Mouse (Mus musculus): ENCODE data around the gene Repin1.

Repin1 gene

GRCm38 (mm10) chr6:48593158-48594042 is at the start of gene Repin1, which contains the start of gene Gm44965:
Repin1 (plus strand) TSS chr6:48593883.
Gm44965 (plus strand) TSS chr6:48593941.
- peak; percentile 90 for DNase-seq (ENCODE audit: low spot score)

DNA sequence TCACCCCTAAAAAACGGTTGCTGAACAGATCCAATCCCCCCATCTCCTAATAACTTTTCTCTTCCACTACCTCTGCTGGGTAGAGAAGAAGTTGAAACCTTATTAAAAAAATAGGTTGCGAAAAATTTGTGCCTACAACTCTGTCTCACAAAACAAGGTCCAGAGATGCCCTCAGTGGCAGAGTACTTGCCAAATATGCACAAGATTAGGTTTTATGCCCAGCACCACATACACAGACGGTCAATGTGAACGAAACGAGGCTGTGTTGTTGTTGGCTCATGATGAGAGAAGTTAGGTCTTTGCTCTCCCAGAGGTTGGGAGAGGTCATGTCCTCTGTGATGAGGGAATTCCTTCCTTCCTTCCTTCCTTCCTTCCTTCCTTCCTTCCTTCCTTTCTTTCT is 48.4 kb upstream of the Repin1 start:
- DNase-seq (ENCODE audit: low spot score), result peak; percentile 79

- peak; percentile 76 for DNase-seq (ENCODE audit: low spot score)
Observed at GRCm38 (mm10) chr6:48546271-48546670, 47.4 kb upstream of the Repin1 start.

DNA sequence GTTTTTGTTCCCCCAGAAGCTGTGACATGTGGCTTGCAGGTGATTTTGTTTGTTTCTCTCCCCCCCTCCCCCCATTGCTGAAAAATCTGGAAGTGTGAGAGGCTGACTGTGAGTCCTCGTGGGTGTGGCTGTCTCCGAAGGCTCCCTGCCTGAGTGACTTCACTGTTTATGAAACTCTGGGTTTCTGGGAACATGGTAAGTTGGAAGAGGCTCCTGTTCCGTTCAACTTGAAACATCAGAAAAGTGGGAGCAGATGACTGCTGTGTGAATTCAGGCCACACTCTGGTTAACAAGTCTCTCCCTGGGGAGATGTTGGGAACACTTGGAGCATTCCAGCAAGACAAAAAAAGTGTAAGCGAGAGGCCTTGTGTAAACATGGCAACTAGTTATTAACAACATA is 46.8 kb upstream of the Repin1 start:
- peak; percentile 98 for DNase-seq (ENCODE audit: low spot score)

- DNase-seq (ENCODE audit: low spot score), result peak; percentile 47
Observed at GRCm38 (mm10) chr6:48548314-48548713, 45.4 kb upstream of the Repin1 start.

GRCm38 (mm10) chr6:48552918-48553317 is 40.8 kb upstream of the Repin1 start:
- peak; percentile 85 for DNase-seq (ENCODE audit: low spot score)

DNA sequence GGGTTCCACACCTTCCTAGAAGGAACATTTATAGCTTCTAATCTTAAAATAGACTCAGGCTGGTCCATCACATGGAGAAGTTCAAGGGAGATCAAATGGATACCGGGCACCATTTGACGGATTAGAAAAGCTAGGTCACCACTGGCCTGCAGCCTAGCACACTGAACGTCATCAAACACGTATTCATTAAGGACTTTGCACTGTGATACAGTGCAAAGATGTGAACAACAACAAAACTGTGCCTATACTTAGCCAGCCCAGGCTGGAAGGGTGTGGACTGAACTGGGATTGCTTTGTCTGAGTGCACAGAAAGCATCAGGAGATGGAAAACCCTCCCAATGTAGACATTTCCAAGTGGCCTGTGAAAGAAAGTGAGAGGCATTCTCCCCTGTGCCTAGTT is 39.9 kb upstream of the Repin1 start:
- peak; percentile 34 for DNase-seq (ENCODE audit: low spot score)

DNA sequence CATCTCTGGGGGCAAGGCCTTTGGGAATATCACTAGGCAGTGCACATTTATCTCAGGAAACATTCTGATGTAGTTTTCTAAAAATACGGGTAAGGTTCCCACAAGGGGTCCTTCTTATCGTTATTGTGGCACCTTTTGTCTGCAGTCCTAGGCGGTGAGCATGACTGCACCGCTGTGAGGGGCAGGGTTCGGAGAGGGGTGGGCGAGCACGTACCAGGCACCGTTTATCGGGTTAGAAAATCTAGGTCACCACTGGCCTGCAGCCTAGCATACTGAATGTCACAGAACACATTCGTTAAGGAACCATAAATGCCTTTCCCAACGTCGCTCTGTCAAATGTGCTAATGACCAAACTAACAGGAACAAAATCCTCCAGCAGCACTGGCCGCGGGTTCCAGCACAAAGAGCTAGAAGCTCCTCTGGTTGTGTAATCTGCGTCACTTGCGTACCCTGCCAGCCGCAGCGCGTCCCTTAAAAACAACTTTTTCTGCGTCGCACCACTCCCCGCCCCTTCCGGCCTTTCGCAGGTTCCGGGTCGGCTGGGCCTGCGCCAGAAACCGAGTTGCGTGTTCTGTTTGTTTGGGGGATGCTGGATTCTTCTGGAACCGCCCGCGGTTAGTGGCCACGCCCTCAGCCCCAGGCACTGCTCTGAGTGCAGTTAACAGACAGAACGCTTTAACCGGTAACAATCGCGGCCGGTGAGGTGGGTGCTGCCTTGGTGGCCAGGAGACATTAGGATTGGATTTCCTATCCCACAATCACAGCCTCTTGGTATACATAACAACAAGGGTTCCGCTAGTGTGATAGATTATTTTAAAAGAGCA is 39.2 kb upstream of the Repin1 start, which contains the start of gene Lrrc61:
Gene Lrrc61 (plus strand): TSS at position 517 of the 824 bp plus-strand sequence.
- peak; percentile 99 for DNase-seq (ENCODE audit: low spot score)

- DNase-seq (ENCODE audit: low spot score), result peak; percentile 83
Observed at GRCm38 (mm10) chr6:48555104-48555890, 38.4 kb upstream of the Repin1 start.

- no peak for DNase-seq (ENCODE audit: low spot score)
Observed at GRCm38 (mm10) chr6:48555956-48556355, 37.7 kb upstream of the Repin1 start.

DNA sequence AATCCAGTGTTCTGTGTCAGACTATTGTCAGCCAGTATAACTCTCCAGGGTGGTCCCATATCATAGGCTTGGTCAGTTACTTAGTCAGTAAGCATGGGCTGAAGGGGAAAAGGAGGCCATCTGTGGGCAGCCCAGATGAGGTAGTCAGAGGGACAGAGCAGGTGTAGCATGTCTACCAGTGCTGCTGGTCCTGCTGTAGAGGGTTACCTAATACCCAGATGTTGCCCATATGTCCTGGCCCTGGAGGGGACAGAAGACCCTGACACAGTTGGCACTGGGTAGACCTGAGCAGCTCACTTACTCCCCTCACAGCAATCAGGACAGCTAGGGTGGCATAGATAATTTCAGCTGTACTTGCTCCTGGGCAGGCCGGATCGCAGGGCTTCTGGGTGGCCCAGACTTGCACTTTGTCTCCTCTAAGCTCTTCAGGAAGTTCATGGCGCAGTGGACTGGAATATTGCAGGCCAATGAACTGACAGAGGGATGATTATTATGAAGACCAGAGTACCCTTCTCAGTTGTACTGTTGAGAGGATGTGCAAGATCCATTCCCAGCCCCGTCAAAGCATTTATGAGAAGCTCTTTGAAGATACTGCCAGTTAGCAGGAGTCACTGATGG is 27.9 kb upstream of the Repin1 start:
- DNase-seq (ENCODE audit: low spot score), result no peak

DNA sequence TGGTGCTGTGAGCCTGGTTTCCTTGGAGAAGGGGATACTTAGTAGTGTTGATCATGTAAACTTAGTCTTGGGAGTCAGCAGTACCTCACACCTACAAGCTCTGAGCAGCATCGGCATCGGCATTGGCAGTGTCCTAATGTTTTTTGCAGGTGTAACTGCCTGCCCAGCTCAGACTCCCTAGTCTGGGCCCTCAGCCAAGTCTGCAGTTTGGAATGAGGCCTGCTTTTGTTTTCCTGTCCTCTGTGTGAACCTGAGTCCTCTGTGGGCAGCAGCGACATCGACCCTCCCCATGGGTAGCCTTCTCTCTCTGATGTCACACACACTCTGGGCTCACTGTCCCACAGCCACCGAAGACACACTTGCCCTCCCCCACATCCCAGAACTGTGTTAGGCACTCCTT is 27.4 kb upstream of the Repin1 start:
- peak; percentile 84 for DNase-seq (ENCODE audit: low spot score)

GRCm38 (mm10) chr6:48568036-48568984 is 25.4 kb upstream of the Repin1 start:
- peak; percentile 55 for DNase-seq (ENCODE audit: low spot score)

- DNase-seq (ENCODE audit: low spot score), result no peak
Observed at GRCm38 (mm10) chr6:48569065-48569807, 24.4 kb upstream of the Repin1 start.

DNA sequence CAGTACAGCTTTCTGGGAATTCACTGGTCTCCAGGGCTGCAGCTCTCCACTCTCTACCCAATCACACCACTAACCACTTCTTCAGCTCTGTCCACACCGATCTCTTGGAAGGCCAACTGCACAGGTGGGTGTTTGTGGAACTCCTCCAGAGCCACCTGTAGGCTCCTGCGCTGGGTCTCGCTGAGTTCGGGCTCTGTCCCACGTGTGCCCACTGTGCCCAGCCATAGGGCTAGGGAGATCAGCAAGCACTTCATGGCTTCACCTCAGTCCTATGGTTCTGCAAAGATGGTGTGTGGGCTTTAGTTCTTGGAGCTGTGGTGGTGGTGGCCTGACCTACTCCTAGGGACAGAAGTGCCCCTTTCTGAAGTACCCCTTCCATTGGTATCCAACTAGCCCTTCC is 21.7 kb upstream of the Repin1 start:
- peak; percentile 44 for DNase-seq (ENCODE audit: low spot score)

DNA sequence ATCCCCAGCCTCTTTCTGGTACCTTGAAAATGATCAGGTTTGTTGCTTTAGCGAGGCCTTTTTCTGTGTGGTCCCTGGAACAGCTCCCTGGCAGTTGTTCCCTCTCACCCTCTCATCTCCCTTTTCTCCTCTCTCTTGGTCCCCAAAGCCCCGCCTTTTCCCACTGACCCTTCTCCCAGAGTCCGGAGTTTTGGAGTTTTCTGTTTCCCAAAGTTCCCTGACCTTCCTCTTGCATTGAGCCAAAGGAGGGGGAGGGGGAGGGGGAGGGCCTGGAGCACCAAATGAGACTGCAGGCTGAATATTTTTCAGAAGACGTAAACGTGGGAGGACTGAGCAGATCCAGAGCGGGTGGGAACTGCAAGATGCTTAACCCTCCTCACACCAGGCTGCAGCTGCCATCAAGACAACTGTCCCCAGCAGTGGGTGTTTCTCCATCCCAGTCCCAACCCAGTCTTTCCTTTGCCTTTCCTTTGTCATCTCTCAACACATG is 21.1 kb upstream of the Repin1 start, which contains the start of gene Rarres2:
Gene Rarres2 (minus strand): TSS at position 218 of the 490 bp plus-strand sequence.
- peak; percentile 97 for DNase-seq (ENCODE audit: low spot score)

- DNase-seq (ENCODE audit: low spot score), result no peak
Observed at GRCm38 (mm10) chr6:48573280-48573679, 20.4 kb upstream of the Repin1 start.

GRCm38 (mm10) chr6:48573981-48574380 is 19.7 kb upstream of the Repin1 start:
- DNase-seq (ENCODE audit: low spot score), result no peak

- DNase-seq (ENCODE audit: low spot score), result peak; percentile 69
Observed at GRCm38 (mm10) chr6:48578736-48579135, 14.9 kb upstream of the Repin1 start.
